Mouse (Mus musculus) cerebellum, adult (tissue): Measurements from ENCODE around the gene Gm8237.
"Not testable (repeated sequence)": the region's sequence is repeated elsewhere in the genome, so short reads cannot be mapped to it uniquely, and the experiment has no call there.

Source experiments
- ATAC-seq: cut with Nextera tagmentation; 2 replicates; pipeline ENCODE4 v1.9.2; 2017; ENCODE audit warnings: mild to moderate bottlenecking, moderate library complexity, mixed read lengths; ENCODE audit not compliant: insufficient number of reproducible peaks, low FRiP score, low TSS enrichment

Gm8237 gene

DNA sequence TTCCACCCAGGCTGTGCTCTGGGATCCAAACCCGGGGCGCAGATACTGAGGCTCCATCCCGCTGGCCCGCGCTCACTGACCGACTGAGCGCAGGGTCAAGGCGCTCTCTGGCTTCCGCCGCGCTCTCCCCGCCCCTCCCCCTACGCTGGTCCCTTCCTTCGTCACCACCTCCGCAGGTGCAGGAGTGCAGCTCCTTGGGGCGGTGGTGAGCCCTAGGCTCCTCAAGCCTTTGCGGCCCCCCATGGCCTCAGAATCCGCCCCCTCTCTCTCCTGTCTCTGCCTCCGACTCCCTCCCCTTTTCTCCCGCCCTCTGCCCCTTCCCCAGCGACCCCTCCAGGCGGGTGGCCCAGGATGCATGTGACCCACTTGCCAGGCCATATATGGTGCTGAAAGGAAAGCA, at the start of gene Gm8237:
Gene Gm8237 (minus strand): TSS at position 142 of the 400 bp plus-strand sequence.
- not testable (repeated sequence) for ATAC-seq

DNA sequence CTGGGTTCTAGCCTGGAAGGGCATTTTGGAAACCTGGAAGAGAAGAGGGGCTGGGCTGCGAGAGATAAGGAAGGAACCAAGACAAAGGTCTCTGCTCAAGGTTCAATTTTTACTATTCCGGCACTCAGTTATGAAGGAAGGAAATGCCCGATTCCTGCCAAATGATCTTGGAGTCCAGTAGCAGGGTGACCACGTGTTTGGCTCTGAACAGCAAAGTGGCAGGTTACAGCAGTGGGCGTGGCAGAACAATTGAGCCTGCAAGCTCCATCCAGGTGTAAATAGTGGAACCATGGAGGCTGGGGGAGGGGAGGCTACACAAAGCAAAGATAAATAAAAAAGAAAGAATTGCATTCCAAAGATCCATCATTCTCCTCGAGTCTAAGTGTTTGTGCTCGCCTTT, 43.1 kb upstream of the Gm8237 start:
- ATAC-seq: not testable (repeated sequence)

DNA sequence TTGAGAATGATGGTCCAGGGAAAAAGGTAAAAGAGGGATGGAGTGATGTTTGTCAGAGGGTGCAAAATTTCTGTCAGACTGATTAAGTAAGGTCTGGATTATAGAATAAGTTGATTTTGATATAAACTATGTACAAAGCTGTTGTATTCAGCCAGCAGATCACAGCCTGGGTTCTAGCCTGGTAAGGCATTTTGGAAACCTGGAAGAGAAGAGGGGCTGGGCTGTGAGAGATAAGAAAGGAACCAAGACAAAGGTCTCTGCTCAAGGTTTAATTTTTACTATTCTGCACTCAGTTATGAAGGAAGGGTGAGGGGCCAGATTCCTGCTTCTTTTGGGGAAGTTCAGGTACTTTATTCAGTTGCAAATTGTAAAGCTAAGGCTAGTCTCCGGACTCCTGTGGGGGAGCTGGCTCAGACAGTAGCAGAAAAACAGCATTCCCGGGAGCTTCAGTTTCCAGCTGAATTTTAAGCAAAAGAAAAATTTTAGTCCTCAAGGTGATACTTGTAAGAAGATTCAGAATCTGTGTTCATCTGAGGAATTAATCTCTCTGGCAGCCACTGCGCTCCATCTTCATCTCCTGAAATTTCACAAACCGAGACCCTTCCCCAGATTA, 38.3 kb upstream of the Gm8237 start:
- ATAC-seq: not testable (repeated sequence)

DNA sequence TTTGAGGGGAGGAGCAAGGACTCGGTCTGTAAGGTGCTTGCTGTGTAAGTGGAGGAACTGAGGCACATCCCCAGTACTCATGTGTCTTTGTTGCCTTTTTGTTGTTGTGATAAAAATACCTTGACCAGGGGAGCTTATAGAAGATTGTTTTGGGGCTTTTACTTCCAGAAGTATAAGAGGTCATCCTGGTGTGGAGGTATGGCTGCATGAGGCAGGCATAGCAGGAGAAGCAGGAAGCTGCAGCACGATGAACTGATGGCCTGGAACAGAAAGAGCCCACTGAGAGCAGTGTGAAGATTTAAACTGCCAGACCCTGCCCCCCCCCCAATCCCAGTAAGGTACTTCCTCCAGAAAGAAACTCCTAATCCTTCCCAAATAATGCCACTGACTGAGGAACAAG, 33.5 kb upstream of the Gm8237 start:
- ATAC-seq: not testable (repeated sequence)

DNA sequence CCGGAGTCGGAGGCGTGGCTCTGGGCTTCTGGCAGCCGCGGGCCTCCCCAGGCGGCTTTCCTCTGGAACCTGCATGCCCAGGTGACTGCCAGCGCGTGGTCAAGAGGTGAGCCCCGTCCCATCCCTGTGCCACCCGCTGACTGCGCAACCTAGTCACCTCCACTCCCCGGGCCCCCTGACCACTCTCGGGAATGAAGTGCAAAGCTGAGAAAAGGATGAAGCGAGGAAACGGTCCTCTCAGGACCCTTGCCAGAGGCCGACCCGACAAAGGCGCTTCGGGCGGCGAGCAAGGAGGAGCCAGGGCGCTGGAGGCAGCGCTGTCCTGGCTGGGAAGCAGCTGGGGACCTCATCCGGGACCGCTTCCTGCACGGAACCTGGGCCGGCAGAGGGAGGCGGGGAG, 391 bp downstream of the Gm8237 start:
- ATAC-seq: not testable (repeated sequence)

DNA sequence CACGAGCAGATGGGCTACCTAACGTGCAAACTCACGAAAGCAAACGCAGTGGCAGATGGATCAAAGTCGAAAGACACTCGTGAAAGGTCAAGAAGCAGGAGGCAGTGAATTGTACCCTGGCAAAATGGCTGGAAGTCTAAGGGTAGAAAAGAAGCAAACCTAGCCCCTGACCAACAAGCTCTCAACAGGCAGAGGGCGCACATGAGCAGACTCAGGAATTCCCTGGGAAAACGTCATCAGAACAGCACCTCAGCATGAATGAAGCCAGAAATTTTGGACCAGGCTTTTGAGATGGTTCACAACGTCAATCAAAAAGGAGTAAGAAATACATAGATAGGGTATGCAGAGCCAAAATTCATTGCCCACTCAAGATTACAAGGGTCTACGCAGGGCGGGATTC, 1.0 kb downstream of the Gm8237 start:
- not testable (repeated sequence) for ATAC-seq

DNA sequence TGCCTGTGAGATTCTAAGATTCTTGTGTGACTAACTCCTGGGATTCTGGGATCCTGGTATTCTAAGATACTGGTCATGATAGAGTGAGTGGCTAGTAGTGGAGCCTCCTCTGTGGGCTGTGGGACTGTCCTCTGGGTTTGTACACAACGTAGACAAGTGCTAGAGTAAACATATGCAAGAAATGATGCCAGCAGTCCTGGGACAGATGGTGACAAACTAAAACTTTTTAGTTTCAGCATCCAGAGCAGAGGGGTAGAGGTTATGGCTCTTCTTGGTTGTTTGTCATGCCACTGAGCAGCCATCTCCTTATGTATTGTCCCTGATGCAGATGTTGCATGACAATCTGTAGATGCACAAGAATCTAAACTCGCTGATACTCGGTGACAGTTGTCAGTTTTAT, 24.3 kb downstream of the Gm8237 start:
- ATAC-seq: not testable (repeated sequence)

DNA sequence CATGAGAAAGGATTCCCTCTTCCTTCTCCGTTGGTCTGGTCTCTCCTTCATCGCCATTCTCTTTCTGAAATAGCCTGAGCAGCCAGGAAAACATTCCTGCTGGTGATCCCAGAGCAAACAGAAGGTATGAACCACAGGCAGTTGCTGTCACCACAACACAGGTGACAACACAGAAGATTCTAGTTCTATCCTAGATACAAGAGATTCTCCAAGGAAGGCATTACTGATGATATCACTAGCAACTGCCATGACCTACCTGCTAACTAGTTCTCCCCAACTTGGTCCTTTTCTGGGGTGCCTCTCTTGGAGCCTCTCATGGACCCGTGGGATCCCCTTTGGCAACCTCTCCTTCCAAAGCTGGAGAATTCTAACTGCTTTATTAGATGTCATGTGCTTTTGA, 50.0 kb downstream of the Gm8237 start, which contains the start of gene Gm3424:
Gene Gm3424 (minus strand): TSS at position 101 of the 400 bp plus-strand sequence.
- not testable (repeated sequence) for ATAC-seq

DNA sequence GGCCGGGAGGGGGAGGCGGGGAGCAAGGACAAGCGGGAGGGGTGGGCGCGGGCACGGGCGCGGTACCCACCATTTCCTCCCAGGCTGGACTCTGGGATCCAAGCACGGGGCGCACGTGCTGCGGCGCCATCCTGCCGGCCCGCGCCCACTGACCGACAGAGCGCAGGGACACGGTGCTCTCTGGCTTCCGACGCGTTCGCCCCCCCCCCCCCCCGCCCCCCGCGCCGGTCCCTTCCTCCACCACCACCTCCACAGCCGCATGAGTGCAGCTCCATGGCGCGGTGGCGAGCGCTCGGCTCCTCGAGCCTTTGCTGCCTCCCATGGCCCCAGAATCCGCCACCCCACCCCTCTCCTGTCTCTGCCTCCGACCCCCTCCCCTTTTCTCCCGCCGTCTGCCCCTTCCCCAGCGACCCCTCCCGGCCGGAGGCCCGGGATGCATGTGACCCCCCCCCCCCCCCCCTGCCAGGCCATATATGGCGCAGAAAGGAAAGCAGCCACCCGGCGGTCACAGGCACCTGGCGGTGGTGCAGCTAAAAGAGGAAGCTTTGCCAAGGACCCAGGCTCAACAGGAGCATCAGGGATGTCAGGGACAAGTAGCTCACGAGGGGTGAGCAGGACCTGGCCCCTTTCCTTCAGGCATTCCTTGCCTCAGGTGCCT, 67.4 kb downstream of the Gm8237 start:
- not testable (repeated sequence) for ATAC-seq
